Mouse (Mus musculus): ENCODE data around the gene Prkce.

- no peak for TF ChIP-seq CTCF (IDR thresholded peaks at IDR 0.05; ENCODE audit: borderline replicate concordance, insufficient read depth, low read length)
- TF ChIP-seq POLR2A (IDR thresholded peaks at IDR 0.05; ENCODE audit: low read depth, low read length): no peak
Observed at GRCm38 (mm10) chr17:86363356-86363755, 195.8 kb downstream of the Prkce start.
